ENCODE assay signal across 17 mouse cellular contexts in the genomic region with DNA sequence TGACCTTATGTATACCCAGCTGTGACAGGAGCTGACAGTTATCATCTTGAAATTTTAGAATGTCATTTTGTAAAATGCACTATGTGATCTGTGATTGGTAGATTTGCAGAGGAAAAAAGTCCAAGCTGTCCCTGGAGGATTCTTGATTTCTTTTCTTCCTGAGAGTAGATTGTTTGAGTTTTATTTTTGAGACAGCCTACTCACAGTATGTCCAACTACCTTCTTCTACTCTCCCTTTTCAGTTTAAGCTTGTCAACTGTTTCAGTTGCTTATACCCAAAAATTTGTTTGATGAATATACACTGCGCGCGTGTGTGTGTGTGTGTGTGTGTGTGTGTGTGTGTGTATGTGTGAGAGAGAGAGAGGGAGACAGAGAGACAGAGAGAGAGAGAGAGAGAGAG.
"Had no signal": no experiment of that assay in that cellular context is flagged by ENCODE, and none has a peak within 500 bp of the region (broad histone marks: within the 10 kb centered on the region; RNA-seq: fewer than 3 reads in every experiment).

No protein-coding gene starts in this region.

- DNase-seq: left cerebral cortex, postnatal 4 days; liver; liver, embryonic 13.5 days; liver, postnatal 0 days; lung, adult 18-20 months; lung, adult 2 months; lung, embryonic 14.5 days; lung, postnatal 10 days; lung, postnatal 14 days; lung, postnatal 36 days; lung, postnatal 4 days; midbrain, embryonic 14.5 days had no signal

- ATAC-seq: liver, embryonic 12.5 days; liver, postnatal 0 days; lung, postnatal 0 days; midbrain, embryonic 13.5 days; midbrain, embryonic 15.5 days; midbrain, embryonic 16.5 days had no signal
